Mouse (Mus musculus): ENCODE measurements around the gene Mbl1.

Mbl1 gene

GRCm38 (mm10) chr14:41198037-41198730 is 46.9 kb downstream of the Mbl1 start:
- DNase-seq: no peak
